Mouse (Mus musculus): ENCODE results near the gene Vmn1r85. TPM values are rescaled to one million over a fixed set of nuclear protein-coding genes. Genes with fewer than 3 reads are reported as not detected.

Gene Vmn1r85
- polyA plus RNA-seq, 1 experiment from 2014 or later: 0.05 TPM

GRCm38 (mm10) chr7:13035211-13035855 lies 59.6 kb downstream of the Vmn1r85 start:
- Histone ChIP-seq H3K27ac (ENCODE audit: low read depth, low read length) (peak overlapping the region; percentile 91; the same call in 1 of the 2 replicates), H3K9ac (ENCODE audit: low read depth, low read length) (no peak overlapping the region), H3K4me1 (replicated peaks; ENCODE audit: control insufficient read depth, insufficient read depth, low read length) (peaks cover 14% of the 10 kb centered on the region; the same call in 1 of the 2 replicates)

DNA sequence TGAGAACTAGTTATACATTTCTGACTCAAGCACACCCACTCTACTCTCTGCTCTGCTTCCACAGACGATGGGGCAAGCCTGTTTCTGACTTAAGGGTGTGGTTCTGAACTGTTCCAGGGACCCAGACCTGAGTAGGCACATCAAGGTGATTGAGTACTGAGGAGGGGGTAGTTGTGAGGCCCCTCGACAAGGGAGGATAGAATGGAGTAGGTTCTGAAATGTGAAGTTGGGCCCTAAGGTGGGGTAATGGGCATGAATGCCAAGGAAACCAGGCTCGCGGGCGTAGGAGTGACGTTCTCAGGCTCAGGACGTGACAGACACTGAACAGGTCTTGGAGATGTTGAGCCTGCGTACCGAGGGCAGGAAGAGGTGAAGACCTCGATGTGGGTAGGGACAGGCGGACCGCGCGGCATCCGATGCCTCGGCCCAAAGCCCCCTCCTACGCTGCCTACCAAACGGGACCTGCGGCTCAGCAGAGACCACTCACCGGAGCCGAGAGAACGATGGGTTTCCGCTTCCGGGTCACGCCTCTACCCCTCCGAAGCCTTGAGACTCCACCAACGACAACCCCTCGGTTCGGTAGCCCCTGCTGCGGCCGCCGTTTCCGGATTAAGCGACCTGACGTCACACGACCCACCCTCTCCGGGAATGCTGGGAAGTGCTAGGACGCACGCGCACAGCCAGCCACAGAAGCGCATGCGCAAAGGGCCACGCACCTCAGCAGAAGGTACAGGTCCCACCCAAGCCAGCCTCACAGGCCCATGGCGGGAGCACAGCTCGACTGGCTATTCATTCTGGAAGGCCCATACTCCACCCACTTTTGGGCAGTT lies 60.6 kb downstream of the Vmn1r85 start, which contains the start of gene Chmp2a:
Chmp2a (minus strand) TSS at position 660 of the 830 bp plus-strand sequence.
- ATAC-seq (ENCODE audit: low FRiP score): peak; percentile 80
- 1% methylated on average over 44 of the region's 45 CpGs for WGBS
- peaks cover 13% of the 10 kb centered on the region for H3K36me3 ChIP-seq (ENCODE audit: control insufficient read depth, insufficient read depth, low read length)

More at GRCm38 (mm10) chr7:13035211-13035855, 59.6 kb downstream of the Vmn1r85 start:
- no peaks in the 10 kb centered on the region for H3K27me3 ChIP-seq (ENCODE audit: control insufficient read depth, insufficient read depth, low read length)
- 88% methylated on average over 17 of the region's 17 CpGs for WGBS
- peaks cover 8% of the 10 kb centered on the region for H3K36me3 ChIP-seq (ENCODE audit: control insufficient read depth, insufficient read depth, low read length)
- peak overlapping the region; percentile 57; the same call in 1 of the 2 replicates for H3K4me3 ChIP-seq (ENCODE audit: low read depth, low read length)
- DNase-seq (ENCODE audit: low spot score) (no peak), ATAC-seq (ENCODE audit: low FRiP score) (peak; percentile 3)
- H3K4me2 ChIP-seq (replicated peaks; ENCODE audit: low read depth, low read length): peak overlapping the region; percentile 82; the same call in 1 of the 2 replicates
- H3K9me3 ChIP-seq (ENCODE audit: control insufficient read depth, low read length): no peaks in the 10 kb centered on the region

GRCm38 (mm10) chr7:13033451-13034147 lies 61.4 kb downstream of the Vmn1r85 start:
- 51% methylated on average over 13 of the region's 13 CpGs for WGBS
- Histone ChIP-seq H3K27ac (ENCODE audit: low read depth, low read length) (peak overlapping the region; percentile 91), H3K9me3 (ENCODE audit: control insufficient read depth, low read length) (no peaks in the 10 kb centered on the region), H3K4me1 (replicated peaks; ENCODE audit: control insufficient read depth, insufficient read depth, low read length) (peaks cover 11% of the 10 kb centered on the region; the same call in 1 of the 2 replicates), H3K4me3 (ENCODE audit: low read depth, low read length) (peak overlapping the region; percentile 57), H3K36me3 (ENCODE audit: control insufficient read depth, insufficient read depth, low read length) (peaks cover 21% of the 10 kb centered on the region), H3K4me2 (replicated peaks; ENCODE audit: low read depth, low read length) (peak overlapping the region; percentile 82), H3K9ac (ENCODE audit: low read depth, low read length) (peak overlapping the region; percentile 66; the same call in 1 of the 2 replicates), H3K27me3 (ENCODE audit: control insufficient read depth, insufficient read depth, low read length) (no peaks in the 10 kb centered on the region)
- ATAC-seq (ENCODE audit: low FRiP score) (no peak), DNase-seq (ENCODE audit: low spot score) (no peak)

More for the DNA sequence above, 60.6 kb downstream of the Vmn1r85 start, which contains the start of gene Chmp2a:
- Histone ChIP-seq H3K9me3 (ENCODE audit: control insufficient read depth, low read length) (no peaks in the 10 kb centered on the region), H3K4me1 (replicated peaks; ENCODE audit: control insufficient read depth, insufficient read depth, low read length) (peaks cover 14% of the 10 kb centered on the region; the same call in 1 of the 2 replicates), H3K9ac (ENCODE audit: low read depth, low read length) (peak within 1 kb of the TSS; percentile 66), H3K4me2 (replicated peaks; ENCODE audit: low read depth, low read length) (peak within 1 kb of the TSS; percentile 82), H3K4me3 (ENCODE audit: low read depth, low read length) (peak within 1 kb of the TSS; percentile 57), H3K27me3 (ENCODE audit: control insufficient read depth, insufficient read depth, low read length) (no peaks in the 10 kb centered on the region), H3K27ac (ENCODE audit: low read depth, low read length) (peak within 1 kb of the TSS; percentile 91)
- peak; percentile 99 for DNase-seq (ENCODE audit: low spot score)

Other genes with a start within 250 kb of the Vmn1r85 start
- gene Zfp128, start 214.0 kb downstream of the Vmn1r85 start, polyA plus RNA-seq (2014; fragmentation: Nextera tagmentation; extraction: Ambion mirVana): 6.1 TPM in 2 replicates
- gene Zscan22, start 197.4 kb downstream of the Vmn1r85 start, polyA plus RNA-seq (2014; fragmentation: Nextera tagmentation; extraction: Ambion mirVana): 19.1 and 19.9 TPM in 2 replicates
- 842 and 852 TPM in 2 replicates for gene Rps5, start 172.9 kb downstream of the Vmn1r85 start, polyA plus RNA-seq (2014; fragmentation: Nextera tagmentation; extraction: Ambion mirVana)
- 0.50 and 0.66 TPM in 2 replicates for gene Rnf225, start 167.8 kb downstream of the Vmn1r85 start, polyA plus RNA-seq (2014; fragmentation: Nextera tagmentation; extraction: Ambion mirVana)
- 7.4 and 8.0 TPM in 2 replicates for gene Zfp324, start 129.3 kb downstream of the Vmn1r85 start, polyA plus RNA-seq (2014; fragmentation: Nextera tagmentation; extraction: Ambion mirVana)
- gene Zfp446, start 117.3 kb downstream of the Vmn1r85 start, polyA plus RNA-seq (2014; fragmentation: Nextera tagmentation; extraction: Ambion mirVana): 8.5 and 11.7 TPM in 2 replicates
- gene Slc27a5, start 97.0 kb downstream of the Vmn1r85 start, polyA plus RNA-seq (2014; fragmentation: Nextera tagmentation; extraction: Ambion mirVana): not detected in 2 replicates
- gene Trim28, start 96.1 kb downstream of the Vmn1r85 start, polyA plus RNA-seq (2014; fragmentation: Nextera tagmentation; extraction: Ambion mirVana): 427 and 438 TPM in 2 replicates
- gene Zbtb45, start 85.1 kb downstream of the Vmn1r85 start, polyA plus RNA-seq (2014; fragmentation: Nextera tagmentation; extraction: Ambion mirVana): 25.0 and 25.3 TPM in 2 replicates
- gene Chmp2a, start 60.4 kb downstream of the Vmn1r85 start, polyA plus RNA-seq (2014; fragmentation: Nextera tagmentation; extraction: Ambion mirVana): 154 and 157 TPM in 2 replicates
- 147 and 173 TPM in 2 replicates for gene Ube2m, start 56.9 kb downstream of the Vmn1r85 start, polyA plus RNA-seq (2014; fragmentation: Nextera tagmentation; extraction: Ambion mirVana)
- 2.4 and 2.6 TPM in 2 replicates for gene Mzf1, start 40.4 kb downstream of the Vmn1r85 start, polyA plus RNA-seq (2014; fragmentation: Nextera tagmentation; extraction: Ambion mirVana)
- not detected in 2 replicates for gene Vmn1r86, start 24.7 kb upstream of the Vmn1r85 start, polyA plus RNA-seq (2014; fragmentation: Nextera tagmentation; extraction: Ambion mirVana)
- gene Vmn1r87, start 45.0 kb upstream of the Vmn1r85 start, polyA plus RNA-seq (2014; fragmentation: Nextera tagmentation; extraction: Ambion mirVana): not detected in 2 replicates
- not detected in 2 replicates for gene Vmn1r88, start 64.4 kb upstream of the Vmn1r85 start, polyA plus RNA-seq (2014; fragmentation: Nextera tagmentation; extraction: Ambion mirVana)
- not detected in 2 replicates for gene Vmn1r89, start 117.8 kb upstream of the Vmn1r85 start, polyA plus RNA-seq (2014; fragmentation: Nextera tagmentation; extraction: Ambion mirVana)
- gene Lig1, start 182.1 kb upstream of the Vmn1r85 start, polyA plus RNA-seq (2014; fragmentation: Nextera tagmentation; extraction: Ambion mirVana): 107 and 113 TPM in 2 replicates
- 4.9 and 6.7 TPM in 2 replicates for gene Zswim9, start 183.5 kb upstream of the Vmn1r85 start, polyA plus RNA-seq (2014; fragmentation: Nextera tagmentation; extraction: Ambion mirVana)
- gene Pla2g4c, start 229.5 kb upstream of the Vmn1r85 start, polyA plus RNA-seq (2014; fragmentation: Nextera tagmentation; extraction: Ambion mirVana): 1.6 and 1.7 TPM in 2 replicates

Measured in hindbrain, embryonic 11.5 days (tissue).